Mouse (Mus musculus) thymus, adult 2 months (tissue): ENCODE results near the gene Pdlim7. TPM values are rescaled to one million over a fixed set of nuclear protein-coding genes. Genes with fewer than 3 reads are reported as not detected.

Experiments
- DNase-seq: peaks from one replicate; pipeline ENCODE4 v3.0.0; 2021
- H3K27ac ChIP-seq: fragments of 200-500 bp; 2 replicates; pipeline ENCODE4 v1.5.1; 2012; ENCODE audit warnings: low read length, control low read depth; ENCODE audit not compliant: control insufficient read depth, insufficient read depth
- H3K27me3 ChIP-seq: fragments of 200-500 bp; 2 replicates; pipeline ENCODE4 v1.6.1; 2012; ENCODE audit warnings: mild to moderate bottlenecking, low read length, moderate library complexity, mixed read lengths; ENCODE audit not compliant: control insufficient read depth, insufficient read depth
- H3K36me3 ChIP-seq: fragments of 200-500 bp; 2 replicates; pipeline ENCODE4 v1.6.1; 2012; ENCODE audit warnings: mild to moderate bottlenecking, low read length, moderate library complexity; ENCODE audit not compliant: control insufficient read depth, insufficient read depth
- H3K4me1 ChIP-seq: fragments of 200-500 bp; replicated peaks from 2 replicates; pipeline ENCODE4 v1.6.1; 2012; ENCODE audit warnings: low read length; ENCODE audit not compliant: control insufficient read depth, insufficient read depth
- H3K4me3 ChIP-seq: fragments of 200-500 bp; 2 replicates; pipeline ENCODE4 v1.5.1; 2012; ENCODE audit warnings: mild to moderate bottlenecking, low read length, control low read depth, moderate library complexity; ENCODE audit not compliant: control insufficient read depth, insufficient read depth
- CTCF ChIP-seq: fragments of 200-500 bp; IDR thresholded peaks from 2 replicates; pipeline ENCODE4 v1.5.1; 2012; ENCODE audit warnings: mild to moderate bottlenecking, control low read depth, low read length, moderate library complexity, borderline replicate concordance; ENCODE audit not compliant: control insufficient read depth, poor library complexity, insufficient read depth; ENCODE audit errors: extremely low read depth
- POLR2A ChIP-seq: fragments of 200-500 bp; IDR thresholded peaks from 2 replicates; pipeline ENCODE4 v1.6.1; 2012; ENCODE audit warnings: mild to moderate bottlenecking, low read length, control low read depth, moderate library complexity; ENCODE audit not compliant: control insufficient read depth, poor library complexity, insufficient read depth; ENCODE audit errors: extremely low read depth
- WGBS: fragments of 180-500 bp; shearing (Covaris S2); methylation state at CpG from one replicate; pipeline ENCODE4 v1.1.7; 2018; 5-methylcytosine and 5-hydroxymethylcytosine counted together
- polyA plus RNA-seq: library from polyadenylated mRNA; depleted of rRNA; stranded (reverse); fragments of >200 nt; gene quantifications from 2 replicates; pipeline ENCODE4 v1.2.3, GENCODE M21; 2012; rRNA removed

Pdlim7 gene
- polyA plus RNA-seq, 1 experiment: 29.5 TPM

DNA sequence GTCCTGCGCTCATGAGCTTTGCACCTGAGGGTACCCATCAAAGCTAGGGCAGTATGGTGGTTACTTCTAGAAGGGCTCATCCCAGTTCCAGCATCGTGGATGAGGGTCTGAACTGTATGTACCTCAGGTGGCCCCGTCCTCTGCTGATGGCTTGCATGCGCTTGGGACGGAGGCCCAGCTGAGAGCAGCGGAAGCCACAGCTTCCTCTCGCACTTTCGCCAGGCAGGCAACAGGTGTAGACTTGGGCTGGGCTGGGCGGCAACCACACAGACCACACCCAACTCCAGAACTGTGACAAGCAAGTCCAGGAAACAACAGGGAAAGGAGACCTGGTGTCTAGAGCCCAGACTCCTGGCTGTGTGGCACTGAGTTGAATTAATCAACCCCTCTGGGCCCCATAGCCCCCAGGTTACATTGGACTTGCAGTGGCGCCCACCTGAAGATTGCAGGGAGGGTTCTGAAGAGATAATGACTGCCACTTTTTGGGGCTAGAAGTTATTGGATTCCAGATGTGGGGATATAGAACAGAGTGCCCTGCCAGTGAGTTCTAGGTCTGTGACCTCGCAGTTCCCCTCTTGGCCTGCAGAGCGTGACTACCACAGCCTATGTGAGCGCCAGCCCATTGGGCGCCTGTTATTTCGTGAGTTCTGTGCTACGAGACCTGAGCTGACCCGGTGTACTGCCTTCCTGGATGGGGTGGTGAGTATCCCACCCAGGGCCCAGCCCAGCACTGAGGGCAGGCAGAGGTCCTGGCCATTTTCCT, 63.6 kb downstream of the Pdlim7 start:
- WGBS: 47% methylated on average over 17 of the region's 17 CpGs
- DNase-seq: peak; percentile 79
- Histone ChIP-seq H3K36me3 (peaks cover 50% of the 10 kb centered on the region), H3K27me3 (no peaks in the 10 kb centered on the region), H3K4me1 (peaks cover 47% of the 10 kb centered on the region), H3K4me3 (no peak overlapping the region), H3K27ac (peak overlapping the region; percentile 64)
- no peak for TF ChIP-seq CTCF
- no peak for TF ChIP-seq POLR2A

DNA sequence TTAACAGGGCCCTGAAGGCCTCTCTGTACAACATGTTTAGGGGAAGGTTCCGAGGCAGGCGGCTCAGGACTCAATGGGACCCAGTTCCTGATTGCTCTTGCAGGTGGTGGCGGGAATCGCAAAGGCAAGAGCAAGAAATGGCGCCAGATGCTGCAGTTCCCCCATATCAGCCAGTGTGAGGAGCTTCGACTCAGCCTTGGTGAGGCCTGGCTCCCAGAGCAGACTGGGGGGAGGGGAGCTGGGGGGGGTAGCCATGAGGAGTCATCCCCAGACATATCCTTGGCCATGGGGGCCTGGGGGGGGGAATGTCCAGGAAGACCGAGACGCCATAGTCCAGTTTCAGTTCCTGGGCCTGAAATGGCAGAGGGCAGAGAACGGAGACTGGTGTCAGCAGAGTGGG, 64.3 kb downstream of the Pdlim7 start:
- Histone ChIP-seq H3K4me3 (no peak overlapping the region), H3K27me3 (no peaks in the 10 kb centered on the region), H3K27ac (peak overlapping the region; percentile 64), H3K36me3 (peaks cover 44% of the 10 kb centered on the region), H3K4me1 (peaks cover 47% of the 10 kb centered on the region)
- DNase-seq: peak; percentile 49
- no peak for TF ChIP-seq CTCF
- 0 out of 2 replicates have a peak, but pooled peaks have one; percentile 25 for TF ChIP-seq POLR2A
- 65% methylated on average over 9 of the region's 9 CpGs for WGBS

DNA sequence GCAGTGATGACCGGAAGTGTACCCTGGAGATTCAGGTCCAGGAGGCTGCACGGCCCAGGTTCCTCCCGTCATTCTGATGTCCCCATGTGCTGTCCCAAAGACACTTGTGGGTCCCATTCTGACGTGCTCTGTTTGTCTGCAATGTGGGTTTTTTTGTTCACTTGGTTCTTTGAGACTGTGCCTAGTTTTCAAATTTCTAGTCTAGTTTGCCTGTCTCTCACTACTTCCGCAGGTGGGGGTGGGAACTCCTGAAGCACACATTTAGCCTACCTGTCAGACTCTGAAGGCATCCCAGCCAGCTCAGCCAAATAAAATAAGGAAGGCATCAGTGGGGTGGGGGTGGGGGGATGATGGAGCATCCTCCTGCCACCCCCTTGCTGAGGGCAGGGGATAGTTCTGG, 65.3 kb downstream of the Pdlim7 start:
- Histone ChIP-seq H3K27ac (peak overlapping the region; percentile 88), H3K27me3 (no peaks in the 10 kb centered on the region), H3K4me1 (peaks cover 55% of the 10 kb centered on the region), H3K36me3 (peaks cover 33% of the 10 kb centered on the region), H3K4me3 (0 out of 2 replicates have a peak overlapping the region, but pooled peaks have one; percentile 19)
- DNase-seq: no peak
- WGBS: 78% methylated on average over 5 of the region's 5 CpGs
- TF ChIP-seq POLR2A: no peak
- no peak for TF ChIP-seq CTCF

DNA sequence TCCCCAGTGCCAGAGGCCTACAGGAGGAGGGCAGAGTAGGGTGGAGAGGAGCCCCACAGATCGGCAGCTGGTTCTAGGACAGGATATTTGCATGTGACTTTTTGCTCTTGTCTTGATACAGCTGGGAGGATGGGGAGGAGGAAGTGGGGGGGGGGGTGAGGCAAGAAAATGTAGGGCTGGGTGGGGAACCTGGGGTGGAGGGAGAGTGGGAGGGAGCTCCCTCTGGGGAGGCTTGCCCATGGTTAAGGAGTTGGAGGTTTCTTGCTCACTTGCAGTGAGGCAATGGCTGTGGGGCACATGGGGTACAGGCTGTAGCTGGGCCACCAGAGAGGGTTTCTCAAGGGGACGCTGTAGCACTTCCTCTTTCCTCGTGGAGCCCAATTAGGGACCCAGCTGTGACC, 65.9 kb downstream of the Pdlim7 start:
- Histone ChIP-seq H3K27me3 (no peaks in the 10 kb centered on the region), H3K36me3 (peaks cover 27% of the 10 kb centered on the region), H3K27ac (peak overlapping the region; percentile 97), H3K4me3 (peak overlapping the region; percentile 19), H3K4me1 (peaks cover 57% of the 10 kb centered on the region)
- 5% methylated on average over 3 of the region's 3 CpGs for WGBS
- TF ChIP-seq POLR2A (no peak), CTCF (no peak)
- peak; percentile 69 for DNase-seq

DNA sequence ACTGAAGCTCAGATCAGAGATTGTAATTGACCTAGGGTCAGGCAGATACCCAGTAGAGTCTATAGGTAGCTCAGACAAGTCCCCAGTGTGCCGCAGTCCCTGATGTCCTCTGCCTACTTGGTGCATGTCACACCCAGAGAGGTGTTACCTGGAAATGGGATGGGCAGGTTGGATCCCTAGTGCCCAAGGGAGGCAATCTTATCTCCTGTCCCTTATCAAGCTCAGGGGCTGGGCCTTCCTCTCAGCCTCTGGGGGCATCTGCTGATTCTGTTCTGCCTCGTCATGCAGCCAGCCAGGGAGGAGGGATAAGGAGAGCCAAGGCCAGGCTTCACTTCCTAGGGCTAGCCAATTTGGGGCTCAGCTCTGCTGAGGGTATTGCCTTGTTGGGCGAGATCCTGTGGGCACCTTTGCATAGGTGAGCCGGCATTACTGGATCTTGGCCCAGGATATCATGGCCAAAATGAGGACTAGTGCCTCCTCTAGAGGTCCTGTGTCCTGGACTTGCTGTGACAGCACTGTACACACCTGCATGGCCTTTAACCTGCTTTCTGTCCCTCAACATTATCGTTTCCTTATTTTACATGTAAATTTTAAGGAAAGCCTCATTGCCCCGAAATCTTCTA, 66.9 kb downstream of the Pdlim7 start:
- TF ChIP-seq POLR2A (no peak), CTCF (no peak)
- DNase-seq: no peak
- H3K27me3 ChIP-seq: no peaks in the 10 kb centered on the region
- WGBS: 62% methylated on average over 6 of the region's 6 CpGs
- H3K4me3 ChIP-seq: peak overlapping the region; percentile 64
- H3K36me3 ChIP-seq: peaks cover 17% of the 10 kb centered on the region
- peak overlapping the region; percentile 97 for H3K27ac ChIP-seq
- H3K4me1 ChIP-seq: peaks cover 57% of the 10 kb centered on the region

Other genes starting within 250 kb of the Pdlim7 start
- gene Prelid1, start 193.2 kb downstream of the Pdlim7 start, polyA plus RNA-seq: 493 and 534 TPM in 2 replicates
- gene Rab24, start 191.7 kb downstream of the Pdlim7 start, polyA plus RNA-seq: 112 and 119 TPM in 2 replicates
- 122 and 153 TPM in 2 replicates for gene Mxd3, start 183.9 kb downstream of the Pdlim7 start, polyA plus RNA-seq
- 134 and 139 TPM in 2 replicates for gene Lman2, start 150.9 kb downstream of the Pdlim7 start, polyA plus RNA-seq
- gene Rgs14, start 143.9 kb downstream of the Pdlim7 start, polyA plus RNA-seq: 179 and 220 TPM in 2 replicates
- gene Slc34a1, start 115.5 kb downstream of the Pdlim7 start, polyA plus RNA-seq: 0.83 and 6.0 TPM in 2 replicates
- gene Pfn3, start 98.4 kb downstream of the Pdlim7 start, polyA plus RNA-seq: not detected in 2 replicates
- 0.39 and 1.6 TPM in 2 replicates for gene F12, start 86.9 kb downstream of the Pdlim7 start, polyA plus RNA-seq
- gene Grk6, start 68.6 kb downstream of the Pdlim7 start, polyA plus RNA-seq: 228 and 238 TPM in 2 replicates
- 33.8 and 52.2 TPM in 2 replicates for gene Prr7, start 49.4 kb downstream of the Pdlim7 start, polyA plus RNA-seq
- gene Dbn1, start 25.6 kb downstream of the Pdlim7 start, polyA plus RNA-seq: 7.8 and 9.8 TPM in 2 replicates
- 18.2 and 21.9 TPM in 2 replicates for gene Dok3, start 15.6 kb upstream of the Pdlim7 start, polyA plus RNA-seq
- gene Ddx41, start 23.0 kb upstream of the Pdlim7 start, polyA plus RNA-seq: 97.8 and 100.0 TPM in 2 replicates
- 381 and 409 TPM in 2 replicates for gene Fam193b, start 57.4 kb upstream of the Pdlim7 start, polyA plus RNA-seq
- 73.4 and 76.8 TPM in 2 replicates for gene Tmed9, start 60.1 kb upstream of the Pdlim7 start, polyA plus RNA-seq
- 45.3 and 47.2 TPM in 2 replicates for gene B4galt7, start 86.2 kb upstream of the Pdlim7 start, polyA plus RNA-seq
- gene Caml, start 109.3 kb upstream of the Pdlim7 start, polyA plus RNA-seq: 15.7 and 17.8 TPM in 2 replicates
- gene Ddx46, start 121.4 kb upstream of the Pdlim7 start, polyA plus RNA-seq: 25.3 and 29.5 TPM in 2 replicates
- gene B230219D22Rik, start 179.4 kb upstream of the Pdlim7 start, polyA plus RNA-seq: 61.2 and 62.1 TPM in 2 replicates
- 48.9 and 50.8 TPM in 2 replicates for gene Txndc15, start 201.0 kb upstream of the Pdlim7 start, polyA plus RNA-seq
- 12.6 and 18.2 TPM in 2 replicates for gene Pcbd2, start 213.7 kb upstream of the Pdlim7 start, polyA plus RNA-seq